Mouse (Mus musculus) liver, embryonic 13.5 days (tissue): ENCODE measurements around the gene Samd5. TPM values are rescaled to one million over a fixed set of nuclear protein-coding genes. Genes with fewer than 3 reads are reported as not detected.

Experiments
- ATAC-seq: fragments of 200-750 bp; cut with Nextera tagmentation; 2 replicates; pipeline ENCODE4 v1.8.0; 2017; ENCODE audit warnings: low read depth, mild to moderate bottlenecking, moderate number of reproducible peaks, moderate library complexity
- DNase-seq: peaks from one replicate; pipeline ENCODE4 v3.0.0; 2022
- H3K27ac ChIP-seq: fragments of 300-500 bp; sonication (generic); 2 replicates; pipeline ENCODE4 v1.5.1; 2015; ENCODE audit warnings: moderate library complexity, mild to moderate bottlenecking, inconsistent platforms
- H3K27me3 ChIP-seq: fragments of 300-500 bp; sonication (generic); 2 replicates; pipeline ENCODE4 v1.6.1; 2015; ENCODE audit warnings: mild to moderate bottlenecking, inconsistent platforms
- H3K36me3 ChIP-seq: fragments of 300-500 bp; sonication (generic); 2 replicates; pipeline ENCODE4 v1.6.1; 2015; ENCODE audit warnings: mild to moderate bottlenecking, inconsistent platforms
- H3K4me1 ChIP-seq: fragments of 300-500 bp; sonication (generic); replicated peaks from 2 replicates; pipeline ENCODE4 v1.6.1; 2015; ENCODE audit warnings: inconsistent platforms
- H3K4me2 ChIP-seq: fragments of 300-500 bp; sonication (generic); 2 replicates; pipeline ENCODE4 v1.6.1; 2015; ENCODE audit warnings: inconsistent platforms, mild to moderate bottlenecking, moderate library complexity
- H3K4me3 ChIP-seq: fragments of 300-500 bp; sonication (generic); replicated peaks from 2 replicates; pipeline ENCODE4 v1.5.1; 2015; ENCODE audit warnings: mild to moderate bottlenecking, inconsistent platforms
- H3K9ac ChIP-seq: fragments of 300-500 bp; sonication (generic); 2 replicates; pipeline ENCODE4 v1.6.1; 2015; ENCODE audit warnings: mild to moderate bottlenecking, inconsistent platforms
- H3K9me3 ChIP-seq: fragments of 300-500 bp; sonication (generic); replicated peaks from 2 replicates; pipeline ENCODE4 v1.6.1; 2016; ENCODE audit warnings: inconsistent platforms
- whole genome bisulfite sequencing: fragments of 180-500 bp; shearing (Covaris S2); methylation state at CpG from one replicate; pipeline ENCODE4 v1.1.7; 2015; ENCODE audit not compliant: insufficient replicate concordance; 5-methylcytosine and 5-hydroxymethylcytosine counted together
- polyA plus RNA-seq: library from polyadenylated mRNA; unstranded; fragments of >200 nt; fragmentation: Nextera tagmentation; extraction: Ambion mirVana; gene quantifications from 2 replicates; pipeline ENCODE4 v1.2.1, GENCODE M21; 2015

The Samd5 gene
- polyA plus RNA-seq, result 0.52 and 0.63 TPM in 2 replicates

GRCm38 (mm10) chr10:9674561-9675521 is at the start of gene Samd5:
TSS of gene Samd5 (minus strand) at chr10:9675208.
- Histone ChIP-seq H3K4me2 (peak within 1 kb of the TSS; percentile 69), H3K4me3 (peak within 1 kb of the TSS; percentile 56), H3K9ac (peak within 1 kb of the TSS; percentile 22; the same call in 1 of the 2 replicates), H3K9me3 (no peaks in the 10 kb centered on the region), H3K27ac (no peak within 1 kb of the TSS), H3K27me3 (peaks cover 54% of the 10 kb centered on the region), H3K36me3 (no peaks in the 10 kb centered on the region), H3K4me1 (peaks cover 14% of the 10 kb centered on the region)
- ATAC-seq, result peak; percentile 59
- under 1% methylated on average over 91 of the region's 91 CpGs for WGBS
- DNase-seq, result no peak

GRCm38 (mm10) chr10:9722519-9723303 is 47.7 kb upstream of the Samd5 start:
- Histone ChIP-seq H3K4me2 (no peak overlapping the region), H3K9ac (no peak overlapping the region), H3K4me3 (no peak overlapping the region), H3K9me3 (no peaks in the 10 kb centered on the region), H3K4me1 (no peaks in the 10 kb centered on the region), H3K27ac (no peak overlapping the region), H3K36me3 (no peaks in the 10 kb centered on the region), H3K27me3 (no peaks in the 10 kb centered on the region)
- 50% methylated on average over 10 of the region's 11 CpGs for WGBS
- DNase-seq (no peak), ATAC-seq (no peak)

- ATAC-seq, result no peak
- no peak overlapping the region for H3K4me3 ChIP-seq
- no peak overlapping the region for H3K27ac ChIP-seq
- 49% methylated on average over 5 of the region's 5 CpGs for WGBS
- H3K9me3 ChIP-seq, result no peaks in the 10 kb centered on the region
- no peak for DNase-seq
- H3K4me2 ChIP-seq, result no peak overlapping the region
- no peaks in the 10 kb centered on the region for H3K27me3 ChIP-seq
- H3K4me1 ChIP-seq, result no peaks in the 10 kb centered on the region
- H3K36me3 ChIP-seq, result no peaks in the 10 kb centered on the region
- H3K9ac ChIP-seq, result no peak overlapping the region
Observed at GRCm38 (mm10) chr10:9720027-9720426, 45.0 kb upstream of the Samd5 start.

GRCm38 (mm10) chr10:9718086-9718485 is 43.1 kb upstream of the Samd5 start:
- no peak overlapping the region for H3K27ac ChIP-seq
- H3K27me3 ChIP-seq, result no peaks in the 10 kb centered on the region
- ATAC-seq, result no peak
- no peaks in the 10 kb centered on the region for H3K9me3 ChIP-seq
- no peak overlapping the region for H3K9ac ChIP-seq
- H3K4me3 ChIP-seq, result no peak overlapping the region
- H3K4me1 ChIP-seq, result no peaks in the 10 kb centered on the region
- no peaks in the 10 kb centered on the region for H3K36me3 ChIP-seq
- no peak for DNase-seq
- no peak overlapping the region for H3K4me2 ChIP-seq
- WGBS, result 47% methylated on average over 5 of the region's 5 CpGs

GRCm38 (mm10) chr10:9704956-9705355 is 29.9 kb upstream of the Samd5 start:
- Histone ChIP-seq H3K36me3 (no peaks in the 10 kb centered on the region), H3K4me2 (no peak overlapping the region), H3K27me3 (no peaks in the 10 kb centered on the region), H3K9me3 (no peaks in the 10 kb centered on the region), H3K9ac (no peak overlapping the region), H3K4me3 (no peak overlapping the region), H3K27ac (no peak overlapping the region), H3K4me1 (no peaks in the 10 kb centered on the region)
- WGBS, result 40% methylated on average over 1 of the region's 1 CpGs
- DNase-seq, result no peak
- no peak for ATAC-seq

- no peaks in the 10 kb centered on the region for H3K4me1 ChIP-seq
- no peak overlapping the region for H3K9ac ChIP-seq
- 75% methylated on average over 22 of the region's 22 CpGs for WGBS
- no peaks in the 10 kb centered on the region for H3K36me3 ChIP-seq
- no peaks in the 10 kb centered on the region for H3K9me3 ChIP-seq
- H3K27me3 ChIP-seq, result no peaks in the 10 kb centered on the region
- no peak for DNase-seq
- H3K4me3 ChIP-seq, result no peak overlapping the region
- no peak overlapping the region for H3K4me2 ChIP-seq
- no peak overlapping the region for H3K27ac ChIP-seq
- ATAC-seq, result no peak
Observed at GRCm38 (mm10) chr10:9699071-9699761, 24.2 kb upstream of the Samd5 start.

- 71% methylated on average over 9 of the region's 9 CpGs for WGBS
- H3K4me1 ChIP-seq, result no peaks in the 10 kb centered on the region
- H3K27me3 ChIP-seq, result no peaks in the 10 kb centered on the region
- no peak overlapping the region for H3K9ac ChIP-seq
- DNase-seq, result no peak
- no peak overlapping the region for H3K4me3 ChIP-seq
- H3K36me3 ChIP-seq, result no peaks in the 10 kb centered on the region
- no peaks in the 10 kb centered on the region for H3K9me3 ChIP-seq
- no peak overlapping the region for H3K27ac ChIP-seq
- no peak overlapping the region for H3K4me2 ChIP-seq
- no peak for ATAC-seq
Observed at GRCm38 (mm10) chr10:9698141-9698540, 23.1 kb upstream of the Samd5 start.

GRCm38 (mm10) chr10:9696543-9697141 is 21.6 kb upstream of the Samd5 start:
- ATAC-seq (no peak), DNase-seq (no peak)
- H3K4me2 ChIP-seq, result no peak overlapping the region
- no peak overlapping the region for H3K4me3 ChIP-seq
- H3K9ac ChIP-seq, result no peak overlapping the region
- H3K9me3 ChIP-seq, result no peaks in the 10 kb centered on the region
- no peaks in the 10 kb centered on the region for H3K4me1 ChIP-seq
- no peaks in the 10 kb centered on the region for H3K27me3 ChIP-seq
- H3K27ac ChIP-seq, result no peak overlapping the region
- WGBS, result 45% methylated on average over 6 of the region's 6 CpGs
- H3K36me3 ChIP-seq, result no peaks in the 10 kb centered on the region

GRCm38 (mm10) chr10:9693990-9694699 is 19.1 kb upstream of the Samd5 start:
- no peak overlapping the region for H3K27ac ChIP-seq

GRCm38 (mm10) chr10:9680928-9681327 is 5.9 kb upstream of the Samd5 start:
- no peak overlapping the region for H3K27ac ChIP-seq
- no peak overlapping the region for H3K9ac ChIP-seq
- no peaks in the 10 kb centered on the region for H3K36me3 ChIP-seq
- no peaks in the 10 kb centered on the region; the same call in 1 of the 2 replicates for H3K4me1 ChIP-seq
- no peak overlapping the region for H3K4me3 ChIP-seq
- WGBS, result 29% methylated on average over 6 of the region's 6 CpGs
- no peak for DNase-seq
- no peaks in the 10 kb centered on the region for H3K9me3 ChIP-seq
- ATAC-seq, result peak; percentile 78
- peaks cover 20% of the 10 kb centered on the region for H3K27me3 ChIP-seq
- H3K4me2 ChIP-seq, result no peak overlapping the region

More at GRCm38 (mm10) chr10:9693990-9694699, 19.1 kb upstream of the Samd5 start:
- no peak overlapping the region for H3K4me3 ChIP-seq
- no peak overlapping the region for H3K4me2 ChIP-seq
- no peaks in the 10 kb centered on the region for H3K9me3 ChIP-seq
- no peak for ATAC-seq
- H3K9ac ChIP-seq, result no peak overlapping the region
- 61% methylated on average over 16 of the region's 16 CpGs for WGBS
- no peak for DNase-seq
- no peaks in the 10 kb centered on the region for H3K4me1 ChIP-seq
- H3K36me3 ChIP-seq, result no peaks in the 10 kb centered on the region
- no peaks in the 10 kb centered on the region for H3K27me3 ChIP-seq
